Mouse (Mus musculus): Measurements from ENCODE around the gene Ctxn1.
A peak's percentile ranks its signal among the peaks of the same experiment; 100 is the strongest.

Ctxn1 gene

GRCm38 (mm10) chr8:4214006-4214980 is 44.8 kb downstream of the Ctxn1 start:
- peak; percentile 67 to 76 for DNase-seq (ENCODE audit: low spot score in 2 of 2)

GRCm38 (mm10) chr8:4213210-4214005 is 45.7 kb downstream of the Ctxn1 start:
- DNase-seq (ENCODE audit: low spot score in 2 of 2): peak; percentile 60 to 66

- DNase-seq (ENCODE audit: low spot score in 2 of 2): peak; percentile 13 to 16
Measured at GRCm38 (mm10) chr8:4212809-4213209, 46.3 kb downstream of the Ctxn1 start.

- no peak for DNase-seq (ENCODE audit: low spot score in 2 of 2)
Measured at GRCm38 (mm10) chr8:4211097-4211496, 48.0 kb downstream of the Ctxn1 start.

Measured in urinary bladder, postnatal 36 days (tissue).